ENCODE assay signal across 8 mouse cellular contexts in genomic region chr7:45126844-45127699, GRCm38 (mm10). TPM values are rescaled to one million over a fixed set of nuclear protein-coding genes. Genes with fewer than 3 reads are reported as not detected.
DNase-seq lines count a peak whose midpoint lies in the region; ATAC-seq and TF ChIP-seq lines count a peak whose summit lies in the region.

No protein-coding gene starts in this region.

- peak overlapping the region; percentile 97 for H3K9ac ChIP-seq in heart, embryonic 16.5 days (ENCODE audit: low read length)
- H3K9ac ChIP-seq in midbrain, embryonic 11.5 days (ENCODE audit: low read length): peak overlapping the region; percentile 100

- peaks cover 14% of the 10 kb centered on the region; the same call in 1 of the 2 replicates for H3K36me3 ChIP-seq in kidney, adult 2 months (ENCODE audit: control insufficient read depth, insufficient read depth, low read length)
- peaks cover 34% of the 10 kb centered on the region for H3K36me3 ChIP-seq in heart, embryonic 16.5 days (ENCODE audit: control insufficient read depth, insufficient read depth)
- H3K36me3 ChIP-seq in midbrain, embryonic 11.5 days (ENCODE audit: control insufficient read depth, insufficient read depth, low read length): peaks cover 31% of the 10 kb centered on the region

- no peak for TF ChIP-seq CTCF in kidney, adult 2 months (conservative IDR thresholded peaks at IDR 0.05; ENCODE audit: insufficient read depth, insufficient read length, low read depth, low read length)

- ATAC-seq in heart, embryonic 16.5 days (replicated peaks; ENCODE audit: extremely low read depth, insufficient read depth, low FRiP score): no peak
- ATAC-seq in midbrain, embryonic 11.5 days (ENCODE audit: low FRiP score): no peak

- no peak overlapping the region for H3K27ac ChIP-seq in kidney, adult 2 months (ENCODE audit: insufficient read depth, low read depth, low read length)
- H3K27ac ChIP-seq in heart, embryonic 16.5 days (ENCODE audit: low read length): peak overlapping the region; percentile 85
- peak overlapping the region; percentile 87 for H3K27ac ChIP-seq in midbrain, embryonic 11.5 days (ENCODE audit: low read depth, low read length)

- no peaks in the 10 kb centered on the region for H3K27me3 ChIP-seq in kidney, adult 2 months (replicated peaks; ENCODE audit: control insufficient read depth, insufficient read depth, low read length)
- no peaks in the 10 kb centered on the region for H3K27me3 ChIP-seq in heart, embryonic 16.5 days (ENCODE audit: control insufficient read depth, insufficient read depth, low read length)
- no peaks in the 10 kb centered on the region for H3K27me3 ChIP-seq in midbrain, embryonic 11.5 days (ENCODE audit: control insufficient read depth, insufficient read depth, low read length)

- peaks cover 23% of the 10 kb centered on the region for H3K4me1 ChIP-seq in kidney, adult 2 months (ENCODE audit: control insufficient read depth, insufficient read depth, low read length)
- H3K4me1 ChIP-seq in heart, embryonic 16.5 days (ENCODE audit: control insufficient read depth, insufficient read depth, low read length): peaks cover 38% of the 10 kb centered on the region
- H3K4me1 ChIP-seq in midbrain, embryonic 11.5 days (ENCODE audit: control insufficient read depth, insufficient read depth, low read length): peaks cover 33% of the 10 kb centered on the region

- peak overlapping the region; percentile 78 for H3K4me2 ChIP-seq in heart, embryonic 16.5 days (ENCODE audit: low read depth, low read length)
- peak overlapping the region; percentile 64 for H3K4me2 ChIP-seq in midbrain, embryonic 11.5 days

- DNase-seq in kidney, adult 2 months: no peak
- no peak for DNase-seq in kidney, adult 11 months
- DNase-seq in MN1 (ENCODE audit: low spot score): peak; percentile 37
- DNase-seq in midbrain, embryonic 11.5 days (ENCODE audit: low spot score, missing footprints): no peak
- DNase-seq in adrenal gland, postnatal 10 days: no peak
- no peak for DNase-seq in right cerebral cortex, postnatal 14 days
- DNase-seq in embryo, embryonic 10 days (ENCODE audit: low spot score): no peak

- 31% methylated on average over 21 of the region's 21 CpGs for WGBS in kidney, adult 2 months
- WGBS in heart, embryonic 16.5 days: 19% methylated on average over 21 of the region's 21 CpGs
- 48% methylated on average over 21 of the region's 21 CpGs for WGBS in midbrain, embryonic 11.5 days

- H3K9me3 ChIP-seq in heart, embryonic 16.5 days (replicated peaks; ENCODE audit: control insufficient read depth, low read length): no peaks in the 10 kb centered on the region
- H3K9me3 ChIP-seq in midbrain, embryonic 11.5 days (ENCODE audit: control insufficient read depth, low read length): no peaks in the 10 kb centered on the region

- TF ChIP-seq POLR2A in kidney, adult 2 months (IDR thresholded peaks at IDR 0.05; ENCODE audit: low read depth, low read length): no peak

- peak overlapping the region; percentile 77 for H3K4me3 ChIP-seq in kidney, adult 2 months (ENCODE audit: insufficient read depth, low read depth, low read length)
- peak overlapping the region; percentile 86 for H3K4me3 ChIP-seq in heart, embryonic 16.5 days (ENCODE audit: low read length)
- H3K4me3 ChIP-seq in midbrain, embryonic 11.5 days (ENCODE audit: low read depth, low read length): peak overlapping the region; percentile 96

RNA-seq across cellular contexts. Expression of gene Rpl13a, which starts 1.5 kb away (rescaled TPM):
- polyA plus RNA-seq in kidney, adult 2 months (2012; rRNA removed): 1,329 and 1,360 TPM in 2 replicates
- 684 and 727 TPM in 2 replicates for polyA plus RNA-seq in heart, embryonic 16.5 days (2015; fragmentation: Nextera tagmentation; extraction: Ambion mirVana)
- polyA plus RNA-seq in midbrain, embryonic 11.5 days (2014; fragmentation: Nextera tagmentation; extraction: Ambion mirVana): 1,212 and 1,290 TPM in 2 replicates
- 1,000 to 10,000 TPM; 1,643 to 1,697 TPM for total RNA-seq in adrenal gland, postnatal 10 days (2021)

RNA-seq across cellular contexts. Expression of gene Rps11, which starts 2.8 kb away (rescaled TPM):
- polyA plus RNA-seq in kidney, adult 2 months (2012; rRNA removed): 176 and 310 TPM in 2 replicates
- polyA plus RNA-seq in heart, embryonic 16.5 days (2015; fragmentation: Nextera tagmentation; extraction: Ambion mirVana): 809 and 812 TPM in 2 replicates
- polyA plus RNA-seq in midbrain, embryonic 11.5 days (2014; fragmentation: Nextera tagmentation; extraction: Ambion mirVana): 1,376 and 1,392 TPM in 2 replicates
- total RNA-seq in adrenal gland, postnatal 10 days (2021): 1,000 to 10,000 TPM; 1,283 to 1,295 TPM

RNA-seq across cellular contexts. Expression of gene Gm45713, which starts 9.0 kb away (rescaled TPM):
- polyA plus RNA-seq in kidney, adult 2 months (2012; rRNA removed): 5.6 TPM in 2 replicates
- 0.34 TPM in 1 of 2 replicates, not detected in the other for polyA plus RNA-seq in heart, embryonic 16.5 days (2015; fragmentation: Nextera tagmentation; extraction: Ambion mirVana)
- 0.17 and 0.60 TPM in 2 replicates for polyA plus RNA-seq in midbrain, embryonic 11.5 days (2014; fragmentation: Nextera tagmentation; extraction: Ambion mirVana)
- total RNA-seq in adrenal gland, postnatal 10 days (2021): not detected

RNA-seq across cellular contexts. Expression of gene Flt3l, which starts 9.2 kb away (rescaled TPM):
- polyA plus RNA-seq in kidney, adult 2 months (2012; rRNA removed): 36.8 and 37.7 TPM in 2 replicates
- polyA plus RNA-seq in heart, embryonic 16.5 days (2015; fragmentation: Nextera tagmentation; extraction: Ambion mirVana): 2.3 and 2.8 TPM in 2 replicates
- 0.40 and 0.97 TPM in 2 replicates for polyA plus RNA-seq in midbrain, embryonic 11.5 days (2014; fragmentation: Nextera tagmentation; extraction: Ambion mirVana)
- total RNA-seq in adrenal gland, postnatal 10 days (2021): 10 to 100 TPM in 1 of 2 experiments, 1 to 10 TPM in 1; 9.7 to 18.1 TPM

RNA-seq across cellular contexts. Expression of gene Fcgrt, which starts 23.4 kb away (rescaled TPM):
- polyA plus RNA-seq in kidney, adult 2 months (2012; rRNA removed): 240 and 244 TPM in 2 replicates
- polyA plus RNA-seq in heart, embryonic 16.5 days (2015; fragmentation: Nextera tagmentation; extraction: Ambion mirVana): 56.8 and 58.2 TPM in 2 replicates
- 16.1 and 18.3 TPM in 2 replicates for polyA plus RNA-seq in midbrain, embryonic 11.5 days (2014; fragmentation: Nextera tagmentation; extraction: Ambion mirVana)
- total RNA-seq in adrenal gland, postnatal 10 days (2021): 100 to 1,000 TPM; 169 to 185 TPM
